Mouse (Mus musculus) testis, adult 2 months (tissue): ENCODE results near the gene Pclaf.
A peak's percentile ranks its signal among the peaks of the same experiment; 100 is the strongest.

Experiments used
- CTCF ChIP-seq: fragments of 200-500 bp; IDR thresholded peaks from 2 replicates; pipeline ENCODE4 v1.5.1; 2012; ENCODE audit warnings: low read depth, mild to moderate bottlenecking, inconsistent platforms, low read length, moderate library complexity; ENCODE audit not compliant: control insufficient read depth, insufficient read depth, insufficient replicate concordance
- POLR2A ChIP-seq: fragments of 200-500 bp; IDR thresholded peaks from 2 replicates; pipeline ENCODE4 v1.6.1; 2012; ENCODE audit warnings: low read depth, mild to moderate bottlenecking, inconsistent platforms, low read length, moderate library complexity; ENCODE audit not compliant: control insufficient read depth

GRCm38 (mm10) chr9:65908394-65909300, 18.6 kb downstream of the Pclaf start, which contains the start of the genes Trip4 and Csnk1g1:
- TF ChIP-seq POLR2A = peak; percentile 44; the same call in 1 of the 2 replicates
- TF ChIP-seq CTCF = no peak
